Mouse (Mus musculus): ENCODE measurements around the gene Camk1. TPM values are rescaled to one million over a fixed set of nuclear protein-coding genes. Genes with fewer than 3 reads are reported as not detected.
"Not testable (repeated sequence)": the region's sequence is repeated elsewhere in the genome, so short reads cannot be mapped to it uniquely, and the experiment has no call there.

Gene Camk1
- polyA plus RNA-seq, 1 experiment from 2014 or later: 96.3 TPM

GRCm38 (mm10) chr6:113332734-113333133, 11.1 kb downstream of the Camk1 start:
- H3K27me3 ChIP-seq; H3K4me1 ChIP-seq; H3K9ac ChIP-seq; H3K4me3 ChIP-seq; H3K9me3 ChIP-seq; H3K4me2 ChIP-seq (replicated peaks); ATAC-seq (ENCODE audit: insufficient number of reproducible peaks, insufficient read depth, low FRiP score, low TSS enrichment): not testable (repeated sequence)
- H3K36me3 ChIP-seq: peaks cover 54% of the 10 kb centered on the region
- peak overlapping the region; percentile 7; the same call in 1 of the 2 replicates for H3K27ac ChIP-seq
- WGBS: 78% methylated on average over 6 of the region's 6 CpGs

- H3K9ac ChIP-seq: no peak overlapping the region
- H3K27ac ChIP-seq: no peak overlapping the region
- H3K4me1 ChIP-seq: 0 out of 2 replicates have a peak, but pooled peaks cover 3% of the 10 kb centered on the region
- ATAC-seq (ENCODE audit: insufficient number of reproducible peaks, insufficient read depth, low FRiP score, low TSS enrichment): no peak
- 92% methylated on average over 11 of the region's 11 CpGs for WGBS
- no peaks in the 10 kb centered on the region for H3K27me3 ChIP-seq
- no peaks in the 10 kb centered on the region for H3K9me3 ChIP-seq
- no peak overlapping the region for H3K4me2 ChIP-seq (replicated peaks)
- H3K4me3 ChIP-seq: no peak overlapping the region
- peaks cover 54% of the 10 kb centered on the region for H3K36me3 ChIP-seq
Measured at GRCm38 (mm10) chr6:113331721-113332120, 12.1 kb downstream of the Camk1 start.

GRCm38 (mm10) chr6:113330547-113330946, 13.2 kb downstream of the Camk1 start:
- H3K4me3 ChIP-seq: no peak overlapping the region
- H3K4me1 ChIP-seq: 0 out of 2 replicates have a peak, but pooled peaks cover 8% of the 10 kb centered on the region
- peaks cover 45% of the 10 kb centered on the region for H3K36me3 ChIP-seq
- H3K9ac ChIP-seq: no peak overlapping the region
- no peaks in the 10 kb centered on the region for H3K9me3 ChIP-seq
- ATAC-seq (ENCODE audit: insufficient number of reproducible peaks, insufficient read depth, low FRiP score, low TSS enrichment): no peak
- H3K4me2 ChIP-seq (replicated peaks): no peak overlapping the region
- H3K27ac ChIP-seq: no peak overlapping the region
- 40% methylated on average over 2 of the region's 2 CpGs for WGBS
- H3K27me3 ChIP-seq: no peaks in the 10 kb centered on the region

GRCm38 (mm10) chr6:113329396-113329795, 14.4 kb downstream of the Camk1 start:
- ATAC-seq (ENCODE audit: insufficient number of reproducible peaks, insufficient read depth, low FRiP score, low TSS enrichment): no peak
- Histone ChIP-seq H3K9ac (no peak overlapping the region), H3K36me3 (peaks cover 44% of the 10 kb centered on the region), H3K4me2 (replicated peaks) (no peak overlapping the region), H3K9me3 (no peaks in the 10 kb centered on the region), H3K27ac (no peak overlapping the region), H3K27me3 (no peaks in the 10 kb centered on the region), H3K4me3 (no peak overlapping the region), H3K4me1 (0 out of 2 replicates have a peak, but pooled peaks cover 12% of the 10 kb centered on the region)
- WGBS: 88% methylated on average over 1 of the region's 1 CpGs

GRCm38 (mm10) chr6:113326533-113327315, 17.1 kb downstream of the Camk1 start, which contains the start of gene Ogg1:
Gene Ogg1 (plus strand): TSS chr6:113326972.
- H3K9me3 ChIP-seq: no peaks in the 10 kb centered on the region
- peak; percentile 98 for ATAC-seq (ENCODE audit: insufficient number of reproducible peaks, insufficient read depth, low FRiP score, low TSS enrichment)
- H3K4me1 ChIP-seq: 0 out of 2 replicates have a peak, but pooled peaks cover 12% of the 10 kb centered on the region
- no peaks in the 10 kb centered on the region for H3K27me3 ChIP-seq
- peak within 1 kb of the TSS; percentile 76 for H3K4me2 ChIP-seq (replicated peaks)
- H3K4me3 ChIP-seq: peak within 1 kb of the TSS; percentile 58
- peaks cover 49% of the 10 kb centered on the region for H3K36me3 ChIP-seq
- under 1% methylated on average over 52 of the region's 52 CpGs for WGBS
- H3K27ac ChIP-seq: peak within 1 kb of the TSS; percentile 92
- H3K9ac ChIP-seq: peak within 1 kb of the TSS; percentile 64

GRCm38 (mm10) chr6:113315972-113316371, 27.8 kb downstream of the Camk1 start:
- H3K4me3 ChIP-seq: no peak overlapping the region
- no peak overlapping the region for H3K9ac ChIP-seq
- H3K4me2 ChIP-seq (replicated peaks): no peak overlapping the region
- 94% methylated on average over 3 of the region's 3 CpGs for WGBS
- no peak overlapping the region for H3K27ac ChIP-seq
- ATAC-seq (ENCODE audit: insufficient number of reproducible peaks, insufficient read depth, low FRiP score, low TSS enrichment): no peak
- peaks cover 88% of the 10 kb centered on the region for H3K36me3 ChIP-seq
- no peaks in the 10 kb centered on the region for H3K27me3 ChIP-seq
- no peaks in the 10 kb centered on the region for H3K9me3 ChIP-seq
- H3K4me1 ChIP-seq: no peaks in the 10 kb centered on the region

GRCm38 (mm10) chr6:113308141-113308540, 35.6 kb downstream of the Camk1 start:
- H3K9me3 ChIP-seq: no peaks in the 10 kb centered on the region
- H3K4me1 ChIP-seq: peaks cover 16% of the 10 kb centered on the region
- H3K36me3 ChIP-seq: peaks cover 23% of the 10 kb centered on the region
- peak overlapping the region; percentile 95 for H3K4me2 ChIP-seq (replicated peaks)
- H3K9ac ChIP-seq: peak overlapping the region; percentile 98
- H3K4me3 ChIP-seq: peak overlapping the region; percentile 99
- 34% methylated on average over 5 of the region's 5 CpGs for WGBS
- H3K27ac ChIP-seq: no peak overlapping the region
- ATAC-seq (ENCODE audit: insufficient number of reproducible peaks, insufficient read depth, low FRiP score, low TSS enrichment): no peak
- 0 out of 2 replicates have a peak, but pooled peaks cover 3% of the 10 kb centered on the region for H3K27me3 ChIP-seq

GRCm38 (mm10) chr6:113307481-113308121, 36.2 kb downstream of the Camk1 start:
- Histone ChIP-seq H3K9me3 (no peaks in the 10 kb centered on the region), H3K4me2 (replicated peaks) (peak overlapping the region; percentile 95), H3K9ac (peak overlapping the region; percentile 98), H3K4me1 (peaks cover 16% of the 10 kb centered on the region), H3K36me3 (peaks cover 18% of the 10 kb centered on the region), H3K4me3 (peak overlapping the region; percentile 99), H3K27me3 (0 out of 2 replicates have a peak, but pooled peaks cover 3% of the 10 kb centered on the region), H3K27ac (peak overlapping the region; percentile 96)
- WGBS: under 1% methylated on average over 34 of the region's 34 CpGs
- ATAC-seq (ENCODE audit: insufficient number of reproducible peaks, insufficient read depth, low FRiP score, low TSS enrichment): no peak

- under 1% methylated on average over 32 of the region's 32 CpGs for WGBS
- Histone ChIP-seq H3K4me2 (replicated peaks) (peak within 1 kb of the TSS; percentile 95), H3K27me3 (0 out of 2 replicates have a peak, but pooled peaks cover 3% of the 10 kb centered on the region), H3K9me3 (no peaks in the 10 kb centered on the region), H3K4me3 (peak within 1 kb of the TSS; percentile 99), H3K27ac (peak within 1 kb of the TSS; percentile 96), H3K36me3 (peaks cover 18% of the 10 kb centered on the region), H3K9ac (peak within 1 kb of the TSS; percentile 98), H3K4me1 (peaks cover 16% of the 10 kb centered on the region)
- ATAC-seq (ENCODE audit: insufficient number of reproducible peaks, insufficient read depth, low FRiP score, low TSS enrichment): peak; percentile 45
Measured at GRCm38 (mm10) chr6:113306986-113307349, 36.8 kb downstream of the Camk1 start, which contains the start of gene Brpf1. Gene Brpf1 (plus strand): TSS chr6:113307137.

- under 1% methylated on average over 44 of the region's 50 CpGs for WGBS
- H3K36me3 ChIP-seq: peaks cover 16% of the 10 kb centered on the region
- peak; percentile 99 for ATAC-seq (ENCODE audit: insufficient number of reproducible peaks, insufficient read depth, low FRiP score, low TSS enrichment)
Measured at GRCm38 (mm10) chr6:113306322-113306985, 37.3 kb downstream of the Camk1 start.

GRCm38 (mm10) chr6:113302258-113302657, 41.5 kb downstream of the Camk1 start:
- H3K27me3 ChIP-seq: 0 out of 2 replicates have a peak, but pooled peaks cover 3% of the 10 kb centered on the region
- WGBS: 27% methylated on average over 3 of the region's 3 CpGs
- H3K4me1 ChIP-seq: peaks cover 8% of the 10 kb centered on the region; the same call in 1 of the 2 replicates
- H3K4me2 ChIP-seq (replicated peaks): no peak overlapping the region
- no peak for ATAC-seq (ENCODE audit: insufficient number of reproducible peaks, insufficient read depth, low FRiP score, low TSS enrichment)
- H3K27ac ChIP-seq: no peak overlapping the region
- no peak overlapping the region for H3K9ac ChIP-seq
- no peaks in the 10 kb centered on the region for H3K36me3 ChIP-seq
- H3K4me3 ChIP-seq: no peak overlapping the region
- H3K9me3 ChIP-seq: no peaks in the 10 kb centered on the region

More at GRCm38 (mm10) chr6:113306322-113306985, 37.3 kb downstream of the Camk1 start:
- Histone ChIP-seq H3K4me2 (replicated peaks) (peak overlapping the region; percentile 95), H3K9me3 (no peaks in the 10 kb centered on the region), H3K9ac (peak overlapping the region; percentile 98), H3K27ac (peak overlapping the region; percentile 96), H3K27me3 (0 out of 2 replicates have a peak, but pooled peaks cover 3% of the 10 kb centered on the region), H3K4me1 (peaks cover 16% of the 10 kb centered on the region), H3K4me3 (peak overlapping the region; percentile 99)
